Mouse (Mus musculus) embryonic facial prominence, embryonic 13.5 days (tissue): ENCODE measurements around the gene Atp1a1. TPM values are rescaled to one million over a fixed set of nuclear protein-coding genes. Genes with fewer than 3 reads are reported as not detected.

Experiments
- ATAC-seq: fragments of 200-750 bp; cut with Nextera tagmentation; 2 replicates; pipeline ENCODE4 v1.8.0; 2017; ENCODE audit warnings: low read depth; ENCODE audit not compliant: insufficient number of reproducible peaks, insufficient read depth, low FRiP score, low TSS enrichment
- H3K27ac ChIP-seq: fragments of 300-500 bp; sonication (generic); 2 replicates; pipeline ENCODE4 v1.5.1; 2015; ENCODE audit warnings: moderate library complexity, mild to moderate bottlenecking, inconsistent platforms
- H3K27me3 ChIP-seq: fragments of 300-500 bp; sonication (generic); 2 replicates; pipeline ENCODE4 v1.6.1; 2015; ENCODE audit warnings: mild to moderate bottlenecking, inconsistent platforms
- H3K36me3 ChIP-seq: fragments of 300-500 bp; sonication (generic); 2 replicates; pipeline ENCODE4 v1.6.1; 2015; ENCODE audit warnings: mild to moderate bottlenecking, inconsistent platforms
- H3K4me1 ChIP-seq: fragments of 300-500 bp; sonication (generic); 2 replicates; pipeline ENCODE4 v1.6.1; 2015; ENCODE audit warnings: inconsistent platforms
- H3K4me2 ChIP-seq: fragments of 300-500 bp; sonication (generic); 2 replicates; pipeline ENCODE4 v1.6.1; 2015; ENCODE audit warnings: moderate library complexity, mild to moderate bottlenecking, inconsistent platforms
- H3K4me3 ChIP-seq: fragments of 300-500 bp; sonication (generic); 2 replicates; pipeline ENCODE4 v1.5.1; 2015; ENCODE audit warnings: mild to moderate bottlenecking, inconsistent platforms
- H3K9ac ChIP-seq: fragments of 300-500 bp; sonication (generic); 2 replicates; pipeline ENCODE4 v1.6.1; 2015; ENCODE audit warnings: mild to moderate bottlenecking, inconsistent platforms
- H3K9me3 ChIP-seq: fragments of 300-500 bp; sonication (generic); 2 replicates; pipeline ENCODE4 v1.6.1; 2016; ENCODE audit warnings: inconsistent platforms
- WGBS: fragments of 180-500 bp; shearing (Covaris S2); methylation state at CpG from one replicate; pipeline ENCODE4 v1.1.7; 2015; ENCODE audit warnings: mixed read lengths; 5-methylcytosine and 5-hydroxymethylcytosine counted together
- polyA plus RNA-seq: library from polyadenylated mRNA; unstranded; fragments of >200 nt; fragmentation: Nextera tagmentation; extraction: Ambion mirVana; gene quantifications from 2 replicates; pipeline ENCODE4 v1.2.1, GENCODE M21; 2015

Gene Atp1a1
- polyA plus RNA-seq, 1 experiment from 2014 or later, result 61.7 TPM

DNA sequence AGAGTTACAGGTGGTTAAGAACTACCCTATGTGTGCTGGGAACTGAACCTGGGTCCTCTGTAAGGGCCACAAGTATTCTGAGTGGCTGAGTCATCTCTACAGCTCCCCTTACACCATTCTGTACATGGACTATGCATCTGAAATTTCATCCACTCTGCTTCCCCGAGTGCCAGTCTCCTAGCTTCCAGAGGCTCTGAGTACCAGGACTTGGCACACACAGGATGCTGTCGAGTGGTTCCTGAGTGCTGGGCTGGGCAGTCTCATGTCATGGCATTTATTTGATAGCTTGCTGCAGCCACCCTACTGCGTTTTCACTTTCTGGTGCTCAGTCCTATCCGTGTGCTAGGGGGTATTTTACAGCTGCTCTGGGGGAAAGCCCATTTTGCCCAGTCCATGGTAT is 35.9 kb downstream of the Atp1a1 start:
- Histone ChIP-seq H3K4me3 (no peak overlapping the region), H3K9ac (no peak overlapping the region), H3K27me3 (no peaks in the 10 kb centered on the region), H3K36me3 (no peaks in the 10 kb centered on the region), H3K4me2 (no peak overlapping the region), H3K9me3 (no peaks in the 10 kb centered on the region), H3K27ac (no peak overlapping the region), H3K4me1 (peaks cover 26% of the 10 kb centered on the region)
- no peak for ATAC-seq
- 90% methylated on average over 4 of the region's 4 CpGs for WGBS

DNA sequence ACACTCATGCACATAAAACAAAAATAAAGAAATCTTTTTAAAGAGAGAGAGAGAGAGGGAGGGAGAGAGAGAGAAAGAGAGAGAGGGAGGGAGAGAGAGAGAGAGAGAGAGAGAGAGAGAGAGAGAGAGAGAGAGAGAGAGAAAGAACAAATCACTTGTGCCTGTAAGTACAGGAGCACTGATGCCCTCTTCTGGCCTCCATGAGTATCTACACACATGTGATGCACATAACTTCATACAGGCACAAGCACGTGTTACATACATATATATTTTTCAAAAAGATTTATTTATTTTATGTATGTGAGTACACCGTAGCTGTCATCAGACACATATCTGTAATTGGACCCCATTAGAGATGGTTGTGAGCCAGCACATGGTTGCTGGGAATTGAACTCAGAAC is 40.5 kb downstream of the Atp1a1 start:
- peaks cover 18% of the 10 kb centered on the region for H3K4me1 ChIP-seq
- H3K4me3 ChIP-seq, result no peak overlapping the region
- 93% methylated on average over 2 of the region's 2 CpGs for WGBS
- no peak overlapping the region for H3K4me2 ChIP-seq
- H3K9me3 ChIP-seq, result no peaks in the 10 kb centered on the region
- H3K27ac ChIP-seq, result no peak overlapping the region
- ATAC-seq, result no peak
- no peak overlapping the region for H3K9ac ChIP-seq
- no peaks in the 10 kb centered on the region for H3K27me3 ChIP-seq
- no peaks in the 10 kb centered on the region for H3K36me3 ChIP-seq

DNA sequence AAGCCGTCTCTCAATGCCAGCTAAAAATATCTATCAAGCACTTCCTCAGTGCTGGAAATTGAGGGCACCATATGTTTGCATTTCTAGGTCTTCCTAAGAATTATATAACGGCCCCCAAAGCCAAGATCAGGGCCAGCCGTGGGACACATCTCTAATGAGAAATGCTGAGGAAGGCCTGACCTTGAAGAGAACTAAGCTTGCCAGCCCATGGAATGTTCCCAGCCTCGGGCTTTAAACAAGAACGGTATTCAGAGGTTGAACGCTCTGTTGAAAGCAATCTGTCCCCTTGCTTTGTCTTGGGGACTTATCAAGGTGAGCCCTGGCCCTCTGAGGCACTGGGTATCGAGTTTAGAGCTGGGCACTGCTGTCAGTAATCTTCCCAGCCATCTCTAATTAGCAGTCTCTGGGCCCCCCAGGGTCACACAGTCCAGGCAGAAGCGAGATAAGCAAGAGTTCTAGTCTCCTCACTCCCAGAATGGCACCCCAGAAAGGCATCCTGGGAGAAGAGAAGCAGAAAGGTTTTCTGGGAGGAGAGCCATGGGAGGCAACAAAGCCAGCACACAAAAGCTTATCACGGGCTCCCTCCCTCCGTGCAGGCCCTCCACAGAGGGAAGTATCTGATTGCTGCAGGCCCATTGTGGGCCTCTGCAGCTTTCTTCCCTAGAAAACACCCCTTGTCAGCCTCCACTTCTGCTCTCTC is 41.8 kb downstream of the Atp1a1 start:
- WGBS, result 34% methylated on average over 10 of the region's 10 CpGs
- H3K27me3 ChIP-seq, result no peaks in the 10 kb centered on the region
- 0 out of 2 replicates have a peak overlapping the region, but pooled peaks have one; percentile 11 for H3K9ac ChIP-seq
- H3K36me3 ChIP-seq, result no peaks in the 10 kb centered on the region
- no peak overlapping the region for H3K4me2 ChIP-seq
- H3K4me3 ChIP-seq, result no peak overlapping the region
- peak overlapping the region; percentile 68 for H3K27ac ChIP-seq
- ATAC-seq, result no peak
- no peaks in the 10 kb centered on the region for H3K9me3 ChIP-seq
- peaks cover 18% of the 10 kb centered on the region for H3K4me1 ChIP-seq

DNA sequence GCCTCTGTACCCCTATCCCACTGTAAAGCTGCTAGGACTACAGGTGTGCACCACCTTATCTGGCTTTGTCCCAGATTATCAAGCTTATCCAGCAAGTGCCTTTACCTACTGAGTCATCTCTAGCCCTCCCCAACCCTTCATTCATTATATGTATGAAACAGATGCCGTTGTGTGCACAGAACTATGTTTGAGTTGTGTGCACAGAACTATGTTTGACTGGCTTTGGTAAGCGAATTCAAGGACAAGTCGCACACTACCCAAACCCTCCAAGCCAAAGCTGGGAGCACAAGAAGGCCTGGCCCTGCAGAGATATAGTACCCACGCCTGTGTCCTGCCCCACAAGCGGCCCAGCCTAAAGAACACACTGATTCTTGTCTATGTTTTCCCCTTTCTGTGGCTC is 42.5 kb downstream of the Atp1a1 start:
- no peak overlapping the region for H3K4me2 ChIP-seq
- peaks cover 18% of the 10 kb centered on the region for H3K4me1 ChIP-seq
- H3K9ac ChIP-seq, result no peak overlapping the region
- peak overlapping the region; percentile 22; the same call in 1 of the 2 replicates for H3K27ac ChIP-seq
- 86% methylated on average over 5 of the region's 5 CpGs for whole genome bisulfite sequencing
- no peak overlapping the region for H3K4me3 ChIP-seq
- no peaks in the 10 kb centered on the region for H3K27me3 ChIP-seq
- no peaks in the 10 kb centered on the region for H3K36me3 ChIP-seq
- H3K9me3 ChIP-seq, result no peaks in the 10 kb centered on the region
- no peak for ATAC-seq

DNA sequence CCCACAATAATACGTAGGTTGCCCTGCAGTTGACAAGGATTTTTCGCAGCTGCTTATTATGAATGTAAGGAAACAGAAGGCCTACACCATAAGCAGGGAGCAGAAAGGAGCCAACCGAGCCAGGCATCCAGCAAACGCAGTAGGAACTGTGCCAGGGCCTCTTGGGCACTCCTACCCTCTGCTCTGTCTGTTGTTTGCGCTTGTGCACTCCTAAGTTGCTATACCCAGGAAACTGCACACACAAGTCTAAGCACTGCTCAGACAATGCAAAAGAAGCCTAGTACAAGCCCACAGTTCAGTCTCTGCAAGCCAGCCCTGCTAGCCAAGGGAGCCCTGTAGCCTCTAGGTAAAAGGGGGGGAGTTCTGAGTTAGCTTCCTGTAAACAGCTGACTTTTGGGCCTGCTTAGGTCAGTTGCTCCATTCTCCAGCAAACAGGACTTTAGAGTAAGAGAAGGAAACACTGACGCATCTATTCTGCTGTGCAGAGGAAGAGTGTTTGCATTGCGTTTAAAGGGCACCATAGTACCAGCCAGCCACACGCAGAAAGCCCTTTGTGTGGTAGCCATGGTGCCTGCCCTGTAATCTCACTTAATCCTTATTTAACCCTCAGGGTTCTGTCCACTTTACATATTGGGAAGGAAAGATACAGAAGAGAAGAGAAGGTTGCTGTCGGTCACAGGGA is 43.5 kb downstream of the Atp1a1 start:
- no peaks in the 10 kb centered on the region for H3K36me3 ChIP-seq
- WGBS, result 66% methylated on average over 9 of the region's 9 CpGs
- H3K27ac ChIP-seq, result 0 out of 2 replicates have a peak overlapping the region, but pooled peaks have one; percentile 16
- peaks cover 18% of the 10 kb centered on the region for H3K4me1 ChIP-seq
- H3K27me3 ChIP-seq, result no peaks in the 10 kb centered on the region
- H3K4me3 ChIP-seq, result no peak overlapping the region
- no peak overlapping the region; the same call in 1 of the 2 replicates for H3K9ac ChIP-seq
- no peak overlapping the region for H3K4me2 ChIP-seq
- no peak for ATAC-seq
- no peaks in the 10 kb centered on the region for H3K9me3 ChIP-seq

- Histone ChIP-seq H3K36me3 (no peaks in the 10 kb centered on the region), H3K9me3 (no peaks in the 10 kb centered on the region), H3K4me2 (no peak overlapping the region), H3K9ac (no peak overlapping the region), H3K27me3 (no peaks in the 10 kb centered on the region), H3K4me3 (no peak overlapping the region), H3K4me1 (peaks cover 16% of the 10 kb centered on the region), H3K27ac (no peak overlapping the region)
- no peak for ATAC-seq
- WGBS, result 86% methylated on average over 2 of the region's 2 CpGs
These were observed 47.8 kb downstream of the Atp1a1 start for GRCm38 (mm10) chr3:101556712-101557111.

DNA sequence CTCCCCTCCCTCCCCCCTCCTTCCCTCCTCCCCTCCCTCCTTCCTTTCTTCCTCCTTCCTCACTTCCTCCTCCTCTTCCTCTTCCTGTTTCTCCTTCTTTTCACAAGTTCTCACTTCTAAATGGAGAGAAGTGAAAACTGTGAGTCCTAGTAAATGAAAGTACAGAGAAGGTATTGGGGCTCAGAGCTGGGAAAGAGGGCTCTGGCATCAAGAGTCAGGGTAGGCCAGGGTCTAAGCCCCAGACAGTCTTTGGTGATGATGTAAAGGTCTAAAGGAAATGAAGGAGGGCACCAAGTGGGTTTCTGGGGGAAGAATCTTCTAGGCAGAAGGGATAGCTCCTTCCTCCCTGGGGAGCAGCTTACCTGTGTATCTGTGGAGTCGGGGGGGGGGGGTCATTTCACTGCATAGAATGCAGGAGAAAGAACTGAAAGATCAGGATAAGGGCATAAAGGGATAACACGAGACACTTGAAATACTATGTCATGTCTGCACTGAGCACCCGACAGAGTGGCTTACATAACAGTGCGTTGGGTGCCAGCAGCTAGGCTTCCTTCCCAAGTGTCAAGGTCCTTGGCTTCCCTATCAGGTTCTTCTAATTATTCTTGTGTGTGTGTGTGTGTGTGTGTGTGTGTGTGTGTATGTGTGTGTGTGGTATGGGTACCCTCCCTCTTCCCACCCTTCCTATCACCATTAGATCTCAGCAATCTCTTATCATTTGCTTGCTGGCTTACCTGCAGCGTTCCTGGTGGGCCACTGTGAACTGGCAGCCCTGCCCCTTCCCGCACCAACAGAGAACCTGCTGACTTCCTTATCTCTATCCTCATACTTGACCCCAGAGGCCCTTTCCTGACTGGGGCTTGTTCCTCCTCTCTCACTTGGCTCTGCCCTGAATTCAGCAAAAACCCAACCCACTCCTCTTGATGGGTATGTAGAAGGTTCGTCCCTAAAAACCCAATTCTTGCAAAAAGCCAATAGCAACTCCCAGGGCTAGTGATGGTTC is 51.6 kb downstream of the Atp1a1 start:
- H3K36me3 ChIP-seq, result no peaks in the 10 kb centered on the region
- H3K4me2 ChIP-seq, result no peak overlapping the region
- WGBS, result 69% methylated on average over 7 of the region's 7 CpGs
- no peaks in the 10 kb centered on the region for H3K9me3 ChIP-seq
- no peak overlapping the region for H3K27ac ChIP-seq
- H3K27me3 ChIP-seq, result no peaks in the 10 kb centered on the region
- H3K4me1 ChIP-seq, result peaks cover 18% of the 10 kb centered on the region
- no peak for ATAC-seq
- no peak overlapping the region for H3K4me3 ChIP-seq
- H3K9ac ChIP-seq, result no peak overlapping the region

DNA sequence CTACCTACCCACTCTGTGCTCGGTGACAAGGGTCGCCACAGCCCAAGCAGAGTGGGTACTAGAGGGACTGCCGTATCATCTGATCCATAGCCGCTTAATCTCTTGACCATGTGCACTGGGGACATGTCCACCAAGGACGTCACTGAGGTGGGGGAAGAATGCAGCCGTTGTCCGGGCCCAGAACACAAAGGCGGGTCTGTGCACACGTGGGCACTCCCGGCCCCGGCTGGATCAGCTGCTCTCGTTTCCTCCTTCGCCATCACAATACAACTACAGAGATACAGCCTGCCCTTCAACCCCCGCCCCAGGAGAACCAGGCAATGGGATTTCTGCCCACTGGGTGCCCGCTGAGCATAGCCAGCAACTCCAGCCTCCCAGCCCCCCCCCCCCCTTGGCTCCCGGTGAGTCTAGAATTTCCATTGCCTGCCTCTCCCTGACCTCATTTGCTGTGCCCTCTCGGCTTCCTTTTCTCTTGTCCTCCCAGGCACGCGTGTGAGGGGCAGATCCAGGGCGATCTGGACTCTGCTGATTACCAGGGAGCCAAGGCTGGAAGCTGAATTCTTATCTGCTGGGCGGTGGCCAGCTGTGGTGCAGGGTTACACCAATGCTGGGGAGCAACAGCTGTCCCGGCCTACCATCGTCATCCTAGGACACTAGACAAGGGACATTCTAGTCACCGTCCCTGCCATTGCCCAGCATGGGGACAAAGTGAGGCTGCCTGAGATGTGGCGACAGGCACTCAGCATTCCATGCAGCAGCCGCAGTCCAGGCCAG is 52.8 kb downstream of the Atp1a1 start:
- no peak overlapping the region for H3K4me3 ChIP-seq

GRCm38 (mm10) chr3:101549749-101550148 is 54.7 kb downstream of the Atp1a1 start:
- ATAC-seq, result no peak
- H3K27ac ChIP-seq, result no peak overlapping the region
- H3K9ac ChIP-seq, result no peak overlapping the region
- H3K4me3 ChIP-seq, result no peak overlapping the region
- peaks cover 18% of the 10 kb centered on the region for H3K4me1 ChIP-seq
- H3K4me2 ChIP-seq, result no peak overlapping the region
- H3K9me3 ChIP-seq, result no peaks in the 10 kb centered on the region
- H3K36me3 ChIP-seq, result no peaks in the 10 kb centered on the region
- 84% methylated on average over 5 of the region's 5 CpGs for WGBS
- H3K27me3 ChIP-seq, result no peaks in the 10 kb centered on the region

More for the DNA sequence above, 52.8 kb downstream of the Atp1a1 start:
- no peak for ATAC-seq
- Histone ChIP-seq H3K9me3 (no peaks in the 10 kb centered on the region), H3K9ac (0 out of 2 replicates have a peak overlapping the region, but pooled peaks have one; percentile 36), H3K27me3 (no peaks in the 10 kb centered on the region), H3K4me1 (peaks cover 18% of the 10 kb centered on the region), H3K4me2 (peak overlapping the region; percentile 39), H3K27ac (peak overlapping the region; percentile 16; the same call in 1 of the 2 replicates), H3K36me3 (no peaks in the 10 kb centered on the region)
- 34% methylated on average over 26 of the region's 26 CpGs for WGBS

DNA sequence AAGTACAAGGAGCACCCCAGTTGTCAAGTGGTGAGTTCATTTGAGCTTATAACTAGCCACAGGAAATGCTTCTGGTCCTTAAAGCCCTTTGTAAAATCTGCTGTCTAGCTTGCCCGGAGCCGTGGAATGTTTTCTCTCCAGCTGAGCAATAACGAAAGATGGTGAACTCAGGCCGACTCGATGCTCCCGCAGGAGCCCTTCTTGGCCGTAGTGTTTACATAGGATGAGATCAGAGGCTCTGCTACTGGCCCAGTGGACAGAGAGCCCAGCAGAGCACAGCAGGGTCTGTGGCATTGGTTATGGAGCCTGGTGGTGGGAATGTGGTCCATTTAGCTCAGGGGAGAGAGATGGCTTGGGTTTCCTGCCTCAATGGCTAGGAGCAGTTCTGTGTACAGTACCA is 60.4 kb downstream of the Atp1a1 start:
- 34% methylated on average over 7 of the region's 7 CpGs for WGBS
- H3K4me2 ChIP-seq, result no peak overlapping the region
- H3K36me3 ChIP-seq, result no peaks in the 10 kb centered on the region
- no peak for ATAC-seq
- H3K27me3 ChIP-seq, result no peaks in the 10 kb centered on the region
- H3K4me3 ChIP-seq, result no peak overlapping the region
- no peak overlapping the region for H3K9ac ChIP-seq
- peak overlapping the region; percentile 39; the same call in 1 of the 2 replicates for H3K27ac ChIP-seq
- peaks cover 5% of the 10 kb centered on the region; the same call in 1 of the 2 replicates for H3K4me1 ChIP-seq
- no peaks in the 10 kb centered on the region for H3K9me3 ChIP-seq

- Histone ChIP-seq H3K9ac (no peak overlapping the region), H3K4me3 (no peak overlapping the region), H3K36me3 (no peaks in the 10 kb centered on the region), H3K27me3 (no peaks in the 10 kb centered on the region), H3K27ac (no peak overlapping the region), H3K9me3 (no peaks in the 10 kb centered on the region), H3K4me2 (no peak overlapping the region), H3K4me1 (peaks cover 5% of the 10 kb centered on the region; the same call in 1 of the 2 replicates)
- ATAC-seq, result no peak
- WGBS, result 71% methylated on average over 6 of the region's 6 CpGs
These were observed 62.9 kb downstream of the Atp1a1 start for GRCm38 (mm10) chr3:101541571-101541970.
